Mouse (Mus musculus) limb, embryonic 14.5 days (tissue): ENCODE measurements around the gene Hnrnpa3. TPM values are rescaled to one million over a fixed set of nuclear protein-coding genes. Genes with fewer than 3 reads are reported as not detected.

ENCODE experiments used
- ATAC-seq: fragments of 200-750 bp; cut with Nextera tagmentation; 2 replicates; pipeline ENCODE4 v1.8.0; 2017; ENCODE audit warnings: low read depth, moderate number of reproducible peaks, moderate TSS enrichment; ENCODE audit not compliant: low FRiP score
- DNase-seq: peaks from one replicate; pipeline ENCODE4 v3.0.0-alpha.2; 2015; ENCODE audit warnings: low spot score
- H3K27ac ChIP-seq: fragments of 300-500 bp; sonication (generic); replicated peaks from 2 replicates; pipeline ENCODE4 v1.5.1; 2014; ENCODE audit warnings: low read depth, mild to moderate bottlenecking, low read length, moderate library complexity, mixed read lengths
- H3K27me3 ChIP-seq: fragments of 300-500 bp; sonication (generic); 2 replicates; pipeline ENCODE4 v1.6.1; 2014; ENCODE audit warnings: low read length, mixed read lengths; ENCODE audit not compliant: control insufficient read depth, insufficient read depth
- H3K36me3 ChIP-seq: fragments of 300-500 bp; sonication (generic); 2 replicates; pipeline ENCODE4 v1.6.1; 2014; ENCODE audit warnings: mild to moderate bottlenecking, low read length, moderate library complexity, mixed read lengths; ENCODE audit not compliant: control insufficient read depth, insufficient read depth
- H3K4me1 ChIP-seq: fragments of 300-500 bp; sonication (generic); 2 replicates; pipeline ENCODE4 v1.6.1; 2014; ENCODE audit warnings: antibody characterized with exemption, low read length, mixed read lengths; ENCODE audit not compliant: control insufficient read depth, insufficient read depth
- H3K4me2 ChIP-seq: fragments of 300-500 bp; sonication (generic); replicated peaks from 2 replicates; pipeline ENCODE4 v1.6.1; 2014; ENCODE audit warnings: low read depth, mild to moderate bottlenecking, low read length, moderate library complexity; ENCODE audit not compliant: severe bottlenecking
- H3K4me3 ChIP-seq: fragments of 300-500 bp; sonication (generic); replicated peaks from 2 replicates; pipeline ENCODE4 v1.5.1; 2014; ENCODE audit warnings: low read length
- H3K9ac ChIP-seq: fragments of 300-500 bp; sonication (generic); 2 replicates; pipeline ENCODE4 v1.6.1; 2014; ENCODE audit warnings: mild to moderate bottlenecking, low read depth, low read length, moderate library complexity; ENCODE audit not compliant: severe bottlenecking
- H3K9me3 ChIP-seq: fragments of 300-500 bp; sonication (generic); 2 replicates; pipeline ENCODE4 v1.6.1; 2016; ENCODE audit warnings: low read length; ENCODE audit not compliant: control insufficient read depth
- POLR2A ChIP-seq: fragments of 200-500 bp; IDR thresholded peaks from 2 replicates; pipeline ENCODE4 v1.8.0; 2012; ENCODE audit warnings: inconsistent platforms, mild to moderate bottlenecking, moderate library complexity, borderline replicate concordance; ENCODE audit not compliant: insufficient read depth, insufficient read length; ENCODE audit errors: extremely low read depth
- WGBS: fragments of 180-500 bp; shearing (Covaris S2); extraction: QIAGEN DNeasy Blood & Tissue Kit; methylation state at CpG from one replicate; pipeline ENCODE4 v1.1.7; 2014; 5-methylcytosine and 5-hydroxymethylcytosine counted together
- polyA plus RNA-seq, 2 experiments: library from polyadenylated mRNA; depleted of rRNA in 1 of 2; stranded (reverse) in 1 of 2; unstranded in 1 of 2; fragments of >200 nt; fragmentation: Nextera tagmentation in 1 of 2; extraction: Ambion mirVana in 1 of 2; gene quantifications; 2 replicates each; pipeline versions ENCODE4 v1.2.1 to v1.2.3; 2012 to 2014

Gene Hnrnpa3
- polyA plus RNA-seq, 2 experiments = 233 to 733 TPM

GRCm38 (mm10) chr2:75645251-75645650 lies 13.8 kb upstream of the Hnrnpa3 start:
- WGBS = 94% methylated on average over 12 of the region's 12 CpGs
- Histone ChIP-seq H3K36me3 (no peaks in the 10 kb centered on the region), H3K27ac (no peak overlapping the region), H3K4me1 (peaks cover 8% of the 10 kb centered on the region), H3K27me3 (no peaks in the 10 kb centered on the region), H3K4me2 (no peak overlapping the region), H3K4me3 (no peak overlapping the region), H3K9ac (no peak overlapping the region), H3K9me3 (no peaks in the 10 kb centered on the region; the same call in 1 of the 2 replicates)
- DNase-seq (no peak), ATAC-seq (no peak)
- TF ChIP-seq POLR2A = no peak

DNA sequence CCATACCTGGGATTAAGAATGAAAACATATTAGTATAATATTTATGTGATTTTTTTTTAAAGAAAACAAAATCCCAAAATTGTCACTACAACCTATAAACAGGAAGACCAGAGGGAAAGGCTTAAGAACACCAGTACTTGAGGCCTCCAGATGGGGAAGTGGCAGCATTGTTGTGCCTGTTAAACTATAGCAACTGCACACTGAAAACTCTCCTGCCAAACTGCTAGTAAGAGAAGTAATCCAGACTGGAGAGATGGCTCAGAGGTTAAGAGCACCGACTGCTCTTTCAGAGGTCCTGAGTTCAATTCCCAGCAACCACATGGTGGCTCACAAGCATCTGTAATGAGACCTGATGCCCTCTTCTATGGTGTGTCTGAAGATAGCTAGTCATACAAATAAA lies 8.6 kb upstream of the Hnrnpa3 start:
- ATAC-seq = no peak
- no peak overlapping the region for H3K9ac ChIP-seq
- no peak overlapping the region for H3K4me2 ChIP-seq
- 84% methylated on average over 1 of the region's 1 CpGs for WGBS
- DNase-seq = no peak
- TF ChIP-seq POLR2A = no peak
- H3K9me3 ChIP-seq = no peaks in the 10 kb centered on the region
- no peaks in the 10 kb centered on the region for H3K27me3 ChIP-seq
- no peak overlapping the region for H3K27ac ChIP-seq
- H3K4me3 ChIP-seq = no peak overlapping the region
- H3K36me3 ChIP-seq = no peaks in the 10 kb centered on the region
- H3K4me1 ChIP-seq = no peaks in the 10 kb centered on the region

- Histone ChIP-seq H3K9me3 (no peaks in the 10 kb centered on the region), H3K27ac (no peak overlapping the region), H3K27me3 (no peaks in the 10 kb centered on the region), H3K4me3 (no peak overlapping the region), H3K4me2 (no peak overlapping the region), H3K4me1 (peaks cover 8% of the 10 kb centered on the region), H3K36me3 (no peaks in the 10 kb centered on the region), H3K9ac (no peak overlapping the region)
- ATAC-seq (no peak), DNase-seq (no peak)
- no peak for TF ChIP-seq POLR2A
These were observed 5.9 kb upstream of the Hnrnpa3 start for GRCm38 (mm10) chr2:75653150-75653549.

- WGBS = 93% methylated on average over 1 of the region's 1 CpGs
- H3K27me3 ChIP-seq = no peaks in the 10 kb centered on the region
- no peak overlapping the region for H3K4me3 ChIP-seq
These were observed 4.4 kb upstream of the Hnrnpa3 start for GRCm38 (mm10) chr2:75654679-75655078.

GRCm38 (mm10) chr2:75656924-75657323 lies 2.1 kb upstream of the Hnrnpa3 start:
- no peaks in the 10 kb centered on the region for H3K9me3 ChIP-seq
- no peak overlapping the region for H3K9ac ChIP-seq
- TF ChIP-seq POLR2A = no peak
- no peak for ATAC-seq
- H3K4me1 ChIP-seq = peaks cover 17% of the 10 kb centered on the region
- H3K4me2 ChIP-seq = no peak overlapping the region
- peak overlapping the region; percentile 46; the same call in 1 of the 2 replicates for H3K27ac ChIP-seq
- WGBS = 87% methylated on average over 5 of the region's 5 CpGs
- peaks cover 9% of the 10 kb centered on the region; the same call in 1 of the 2 replicates for H3K36me3 ChIP-seq
- no peak overlapping the region for H3K4me3 ChIP-seq
- H3K27me3 ChIP-seq = no peaks in the 10 kb centered on the region
- no peak for DNase-seq

More at GRCm38 (mm10) chr2:75654679-75655078, 4.4 kb upstream of the Hnrnpa3 start:
- H3K4me1 ChIP-seq = peaks cover 9% of the 10 kb centered on the region
- no peak overlapping the region for H3K27ac ChIP-seq
- DNase-seq (no peak), ATAC-seq (no peak)
- H3K36me3 ChIP-seq = no peaks in the 10 kb centered on the region
- H3K4me2 ChIP-seq = no peak overlapping the region
- H3K9ac ChIP-seq = no peak overlapping the region
- no peaks in the 10 kb centered on the region for H3K9me3 ChIP-seq
- no peak for TF ChIP-seq POLR2A
